Mouse (Mus musculus) embryonic facial prominence, embryonic 11.5 days (tissue): Measurements from ENCODE around the gene Fam198a. TPM values are rescaled to one million over a fixed set of nuclear protein-coding genes. Genes with fewer than 3 reads are reported as not detected.

ENCODE experiments used
- ATAC-seq: fragments of 200-750 bp; cut with Nextera tagmentation; replicated peaks from 2 replicates; pipeline ENCODE4 v1.8.0; 2017; ENCODE audit warnings: low read depth; ENCODE audit not compliant: insufficient number of reproducible peaks, low FRiP score, low TSS enrichment
- DNase-seq: peaks from one replicate; pipeline ENCODE4 v3.0.0-alpha.2; 2015; ENCODE audit warnings: low spot score
- H3K27ac ChIP-seq: fragments of 300-500 bp; sonication (generic); replicated peaks from 2 replicates; pipeline ENCODE4 v1.5.1; 2014; ENCODE audit warnings: mild to moderate bottlenecking, low read depth, low read length, control low read depth
- H3K27me3 ChIP-seq: fragments of 300-500 bp; sonication (generic); 2 replicates; pipeline ENCODE4 v1.6.1; 2014; ENCODE audit warnings: mild to moderate bottlenecking, low read length, moderate library complexity, mixed read lengths; ENCODE audit not compliant: control insufficient read depth, insufficient read depth
- H3K36me3 ChIP-seq: fragments of 300-500 bp; sonication (generic); replicated peaks from 2 replicates; pipeline ENCODE4 v1.6.1; 2014; ENCODE audit warnings: low read depth, mild to moderate bottlenecking, low read length, moderate library complexity, mixed read lengths; ENCODE audit not compliant: control insufficient read depth, insufficient read depth
- H3K4me1 ChIP-seq: fragments of 300-500 bp; sonication (generic); 2 replicates; pipeline ENCODE4 v1.6.1; 2014; ENCODE audit warnings: low read length, mixed read lengths; ENCODE audit not compliant: control insufficient read depth, insufficient read depth
- H3K4me2 ChIP-seq: fragments of 300-500 bp; sonication (generic); 2 replicates; pipeline ENCODE4 v1.6.1; 2014; ENCODE audit warnings: low read depth, mild to moderate bottlenecking, control low read depth, low read length, moderate library complexity
- H3K4me3 ChIP-seq: fragments of 300-500 bp; sonication (generic); 2 replicates; pipeline ENCODE4 v1.5.1; 2014; ENCODE audit warnings: low read depth, low read length, control low read depth
- H3K9ac ChIP-seq: fragments of 300-500 bp; sonication (generic); replicated peaks from 2 replicates; pipeline ENCODE4 v1.6.1; 2014; ENCODE audit warnings: mild to moderate bottlenecking, control low read depth, low read length
- H3K9me3 ChIP-seq: fragments of 300-500 bp; sonication (generic); replicated peaks from 2 replicates; pipeline ENCODE4 v1.6.1; 2016; ENCODE audit warnings: mild to moderate bottlenecking, low read length, inconsistent platforms, mixed read lengths; ENCODE audit not compliant: control insufficient read depth
- WGBS: fragments of 180-500 bp; shearing (Covaris S2); extraction: QIAGEN DNeasy Blood & Tissue Kit; methylation state at CpG from one replicate; pipeline ENCODE4 v1.1.7; 2014; 5-methylcytosine and 5-hydroxymethylcytosine counted together
- polyA plus RNA-seq: library from polyadenylated mRNA; unstranded; fragments of >200 nt; fragmentation: Nextera tagmentation; extraction: Ambion mirVana; gene quantifications from 2 replicates; pipeline ENCODE4 v1.2.1, GENCODE M21; 2014

Fam198a gene
- polyA plus RNA-seq = 0.35 and 0.38 TPM in 2 replicates

DNA sequence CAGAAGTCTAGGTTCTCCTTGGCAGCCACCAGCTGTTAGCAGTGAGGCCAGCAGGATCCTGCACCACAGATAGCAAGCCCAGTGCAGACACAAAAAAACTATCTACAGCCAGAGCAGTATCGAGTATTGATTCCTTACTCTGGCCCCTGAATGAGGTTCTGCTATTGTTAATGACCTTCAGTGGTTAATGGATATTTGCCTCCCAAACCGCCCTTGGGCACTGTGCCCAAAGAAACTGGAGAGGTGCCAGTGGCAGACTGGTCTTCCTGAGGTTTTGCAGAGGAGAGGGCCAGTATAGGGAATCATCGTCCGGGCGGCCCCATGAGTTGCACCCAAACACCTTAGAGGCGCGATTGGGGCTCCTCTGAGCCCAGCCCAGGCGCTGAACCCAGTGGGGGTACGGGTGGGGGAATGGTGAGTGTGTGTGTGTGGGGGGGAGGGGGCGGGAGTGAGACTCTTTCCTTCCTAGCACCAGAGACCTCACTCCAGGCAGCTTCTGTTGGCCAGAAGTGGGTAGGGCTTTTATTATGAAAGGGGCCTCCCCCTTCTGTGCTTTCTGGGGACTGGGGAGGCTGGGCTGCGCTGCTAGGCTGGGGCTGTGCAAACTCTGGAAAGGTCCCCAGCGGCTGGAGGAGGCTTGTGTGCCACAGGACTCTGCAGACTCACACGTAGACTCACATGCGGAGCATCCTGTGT is at the start of gene Fam198a:
Gene Fam198a, plus strand, starts transcription at position 571 of the 696 bp plus-strand sequence.
- Histone ChIP-seq H3K4me3 (no peak within 1 kb of the TSS), H3K4me2 (peak within 1 kb of the TSS; percentile 19), H3K36me3 (no peaks in the 10 kb centered on the region), H3K9ac (peak within 1 kb of the TSS; percentile 10; the same call in 1 of the 2 replicates), H3K27me3 (no peaks in the 10 kb centered on the region), H3K9me3 (no peaks in the 10 kb centered on the region), H3K4me1 (no peaks in the 10 kb centered on the region), H3K27ac (no peak within 1 kb of the TSS)
- WGBS = 11% methylated on average over 14 of the region's 14 CpGs
- ATAC-seq (peak; percentile 86), DNase-seq (peak; percentile 47)

- Histone ChIP-seq H3K27me3 (no peaks in the 10 kb centered on the region), H3K27ac (no peak overlapping the region), H3K9me3 (no peaks in the 10 kb centered on the region), H3K4me2 (no peak overlapping the region), H3K4me1 (no peaks in the 10 kb centered on the region), H3K9ac (no peak overlapping the region), H3K36me3 (no peaks in the 10 kb centered on the region), H3K4me3 (no peak overlapping the region)
- WGBS = 81% methylated on average over 5 of the region's 5 CpGs
- ATAC-seq = no peak
- no peak for DNase-seq
These were observed 48.8 kb upstream of the Fam198a start for GRCm38 (mm10) chr9:121901710-121902700.

- no peak overlapping the region for H3K27ac ChIP-seq
- WGBS = 71% methylated on average over 8 of the region's 8 CpGs
- no peaks in the 10 kb centered on the region for H3K4me1 ChIP-seq
- H3K4me3 ChIP-seq = no peak overlapping the region
- no peaks in the 10 kb centered on the region for H3K36me3 ChIP-seq
- H3K9ac ChIP-seq = no peak overlapping the region
- ATAC-seq = no peak
- H3K4me2 ChIP-seq = no peak overlapping the region
- DNase-seq = no peak
- H3K9me3 ChIP-seq = no peaks in the 10 kb centered on the region
- no peaks in the 10 kb centered on the region for H3K27me3 ChIP-seq
These were observed 47.1 kb upstream of the Fam198a start for GRCm38 (mm10) chr9:121903476-121904305.

DNA sequence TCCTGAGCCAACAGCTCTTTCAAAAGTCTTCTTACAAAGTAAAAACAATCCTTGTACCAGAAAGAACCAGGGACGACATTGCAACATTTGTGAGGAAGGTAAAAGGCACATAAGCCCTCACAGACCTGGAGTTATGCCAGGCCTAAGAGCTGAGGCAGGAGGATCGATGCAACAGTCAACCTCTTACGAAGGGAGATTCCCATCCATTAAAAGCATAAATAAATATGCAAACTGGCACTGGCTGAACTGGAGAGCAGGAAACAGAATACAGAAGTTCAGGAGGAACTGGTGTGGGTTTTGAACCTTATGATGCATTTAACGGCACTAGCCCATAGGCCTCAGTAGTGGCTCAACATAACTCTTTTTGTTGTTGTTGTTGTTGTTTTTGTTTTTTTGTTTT is 46.5 kb upstream of the Fam198a start:
- Histone ChIP-seq H3K9me3 (no peaks in the 10 kb centered on the region), H3K4me3 (no peak overlapping the region), H3K4me1 (no peaks in the 10 kb centered on the region), H3K27me3 (no peaks in the 10 kb centered on the region), H3K27ac (no peak overlapping the region), H3K9ac (no peak overlapping the region), H3K36me3 (no peaks in the 10 kb centered on the region), H3K4me2 (no peak overlapping the region)
- DNase-seq (no peak), ATAC-seq (no peak)
- 87% methylated on average over 4 of the region's 4 CpGs for WGBS

DNA sequence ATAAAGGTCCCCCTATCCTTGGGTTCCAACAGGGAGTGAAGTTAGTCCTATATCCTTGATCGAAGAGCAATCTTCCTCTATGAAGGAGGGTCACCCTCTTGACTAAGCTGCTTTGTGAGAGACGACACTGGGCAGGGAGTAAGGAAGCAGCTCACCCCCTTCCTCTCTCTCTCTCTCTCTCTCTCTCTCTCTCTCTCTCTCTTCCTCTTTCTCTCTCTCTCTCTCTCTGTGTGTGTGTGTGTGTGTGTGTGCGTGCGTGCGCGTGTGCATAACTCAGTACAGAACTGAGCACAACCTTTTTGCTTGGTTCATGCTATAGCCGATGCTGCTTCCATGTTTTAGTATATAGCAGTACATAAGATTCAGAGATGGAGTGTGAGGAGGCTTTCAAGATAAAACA is 45.8 kb upstream of the Fam198a start:
- H3K4me1 ChIP-seq = no peaks in the 10 kb centered on the region
- no peak overlapping the region for H3K9ac ChIP-seq
- no peak overlapping the region for H3K4me2 ChIP-seq

GRCm38 (mm10) chr9:121905556-121906185 is 45.1 kb upstream of the Fam198a start:
- Histone ChIP-seq H3K4me3 (no peak overlapping the region), H3K4me1 (no peaks in the 10 kb centered on the region), H3K36me3 (no peaks in the 10 kb centered on the region), H3K27ac (no peak overlapping the region), H3K4me2 (no peak overlapping the region), H3K9ac (no peak overlapping the region), H3K27me3 (no peaks in the 10 kb centered on the region), H3K9me3 (no peaks in the 10 kb centered on the region)
- DNase-seq (no peak), ATAC-seq (no peak)
- WGBS = 91% methylated on average over 4 of the region's 4 CpGs

More for the DNA sequence above, 45.8 kb upstream of the Fam198a start:
- H3K27ac ChIP-seq = no peak overlapping the region
- H3K4me3 ChIP-seq = no peak overlapping the region
- no peak for DNase-seq
- no peaks in the 10 kb centered on the region for H3K36me3 ChIP-seq
- ATAC-seq = no peak
- no peaks in the 10 kb centered on the region for H3K27me3 ChIP-seq
- no peaks in the 10 kb centered on the region for H3K9me3 ChIP-seq
- 91% methylated on average over 7 of the region's 7 CpGs for WGBS

DNA sequence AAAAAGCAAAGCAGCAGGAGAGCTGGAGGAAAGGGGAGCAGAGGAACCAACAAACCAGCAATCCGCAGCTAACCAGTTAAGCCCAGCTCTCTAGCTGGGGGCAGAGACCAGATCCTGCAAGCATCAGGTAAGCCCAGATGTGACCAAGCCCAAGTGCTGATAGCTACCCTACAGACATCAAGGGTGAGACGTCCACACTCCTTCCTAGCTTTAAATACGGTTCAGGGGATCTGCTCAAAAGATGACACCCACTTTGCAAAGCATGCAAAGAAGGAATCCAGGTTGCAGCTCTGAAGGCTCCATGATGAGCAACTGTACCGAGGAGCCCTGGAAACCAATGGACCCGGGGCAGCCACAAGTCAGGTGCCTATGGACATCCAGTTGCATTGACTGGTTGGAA is 44.3 kb upstream of the Fam198a start:
- WGBS = 77% methylated on average over 5 of the region's 5 CpGs
- H3K4me1 ChIP-seq = no peaks in the 10 kb centered on the region
- H3K27ac ChIP-seq = no peak overlapping the region
- no peak overlapping the region for H3K9ac ChIP-seq
- no peaks in the 10 kb centered on the region for H3K27me3 ChIP-seq
- no peak overlapping the region for H3K4me3 ChIP-seq
- no peaks in the 10 kb centered on the region for H3K36me3 ChIP-seq
- no peak for DNase-seq
- H3K4me2 ChIP-seq = no peak overlapping the region
- no peaks in the 10 kb centered on the region for H3K9me3 ChIP-seq
- no peak for ATAC-seq
